Mouse (Mus musculus): Measurements from ENCODE around the gene Pde2a.

Gene Pde2a

GRCm38 (mm10) chr7:101472598-101473558 is 51.4 kb downstream of the Pde2a start:
- no peak for DNase-seq (ENCODE audit: low spot score)

- no peak for DNase-seq (ENCODE audit: low spot score)
Measured at GRCm38 (mm10) chr7:101474399-101474811, 52.9 kb downstream of the Pde2a start.

- no peak for DNase-seq (ENCODE audit: low spot score)
Measured at GRCm38 (mm10) chr7:101476028-101476427, 54.5 kb downstream of the Pde2a start.

GRCm38 (mm10) chr7:101476493-101476892 is 55.0 kb downstream of the Pde2a start:
- DNase-seq (ENCODE audit: low spot score), result no peak

GRCm38 (mm10) chr7:101477200-101477599 is 55.7 kb downstream of the Pde2a start:
- no peak for DNase-seq (ENCODE audit: low spot score)

GRCm38 (mm10) chr7:101478099-101478498 is 56.6 kb downstream of the Pde2a start:
- no peak for DNase-seq (ENCODE audit: low spot score)

- DNase-seq (ENCODE audit: low spot score), result no peak
Measured at GRCm38 (mm10) chr7:101479841-101480240, 58.4 kb downstream of the Pde2a start.

- DNase-seq (ENCODE audit: low spot score), result no peak
Measured at GRCm38 (mm10) chr7:101480671-101481070, 59.2 kb downstream of the Pde2a start.

- DNase-seq (ENCODE audit: low spot score), result no peak
Measured at GRCm38 (mm10) chr7:101481872-101482498, 60.5 kb downstream of the Pde2a start.

- DNase-seq (ENCODE audit: low spot score), result no peak
Measured at GRCm38 (mm10) chr7:101482499-101483081, 61.1 kb downstream of the Pde2a start.

- no peak for DNase-seq (ENCODE audit: low spot score)
Measured at GRCm38 (mm10) chr7:101483498-101484115, 62.1 kb downstream of the Pde2a start.

GRCm38 (mm10) chr7:101487102-101487501 is 65.6 kb downstream of the Pde2a start:
- DNase-seq (ENCODE audit: low spot score), result no peak

- no peak for DNase-seq (ENCODE audit: low spot score)
Measured at GRCm38 (mm10) chr7:101490952-101491351, 69.5 kb downstream of the Pde2a start.

- DNase-seq (ENCODE audit: low spot score), result no peak
Measured at GRCm38 (mm10) chr7:101498385-101498784, 76.9 kb downstream of the Pde2a start.

- no peak for DNase-seq (ENCODE audit: low spot score)
Measured at GRCm38 (mm10) chr7:101499251-101499650, 77.8 kb downstream of the Pde2a start.

- DNase-seq (ENCODE audit: low spot score), result no peak
Measured at GRCm38 (mm10) chr7:101499701-101500100, 78.2 kb downstream of the Pde2a start.

GRCm38 (mm10) chr7:101501236-101501635 is 79.7 kb downstream of the Pde2a start:
- DNase-seq (ENCODE audit: low spot score), result no peak

- DNase-seq (ENCODE audit: low spot score), result no peak
Measured at GRCm38 (mm10) chr7:101501675-101502074, 80.2 kb downstream of the Pde2a start.

GRCm38 (mm10) chr7:101503351-101503750 is 81.9 kb downstream of the Pde2a start:
- peak; percentile 46 for DNase-seq (ENCODE audit: low spot score)

- no peak for DNase-seq (ENCODE audit: low spot score)
Measured at GRCm38 (mm10) chr7:101503803-101504202, 82.3 kb downstream of the Pde2a start.

- DNase-seq (ENCODE audit: low spot score), result no peak
Measured at GRCm38 (mm10) chr7:101504507-101504906, 83.0 kb downstream of the Pde2a start.

GRCm38 (mm10) chr7:101509212-101509611 is 87.7 kb downstream of the Pde2a start:
- no peak for DNase-seq (ENCODE audit: low spot score)

Measured in ovary, postnatal 14 days (tissue).